Mouse (Mus musculus): ENCODE results near the gene Trpm7. TPM values are rescaled to one million over a fixed set of nuclear protein-coding genes. Genes with fewer than 3 reads are reported as not detected.

Trpm7 gene
- total RNA-seq, 4 experiments from 2014 or later: 37.0 to 59.1 (median 50.0) TPM

Small RNA genes lying within 50 kb of the gene (microRNA-seq; reads per million reads assigned to microRNA genes)
- gene Mir3473g: 0.67 to 0.70 reads per million in 2 experiments

Other genes starting within 250 kb of the Trpm7 start
- gene Gabpb1, start 199.9 kb downstream of the Trpm7 start, total RNA-seq (2022): 10 to 100 TPM; 16.4 to 21.1 (median 18.6) TPM
- gene Usp8, start 168.9 kb downstream of the Trpm7 start, total RNA-seq (2022): 10 to 100 TPM; 67.9 to 76.5 (median 75.1) TPM
- gene Usp50, start 92.8 kb downstream of the Trpm7 start, total RNA-seq (2022): under 1 TPM in 1 of 4 experiments, not detected in 3; 0.16 TPM
- 10 to 100 TPM; 83.8 to 96.5 (median 89.4) TPM for gene Sppl2a, start 57.0 kb upstream of the Trpm7 start, total RNA-seq (2022)
- 10 to 100 TPM in 3 of 4 experiments, 1 to 10 TPM in 1; 9.4 to 15.7 (median 12.3) TPM for gene Ap4e1, start 132.5 kb upstream of the Trpm7 start, total RNA-seq (2022)
- gene Blvra, start 194.4 kb upstream of the Trpm7 start, total RNA-seq (2022): 10 to 100 TPM; 26.7 to 33.4 (median 29.3) TPM